Mouse (Mus musculus): Measurements from ENCODE around the gene Ace2.

Gene Ace2

GRCm38 (mm10) chrX:164178856-164179255, 39.7 kb downstream of the Ace2 start:
- no peak for DNase-seq (ENCODE audit: low read depth, low spot score)

- DNase-seq (ENCODE audit: low read depth, low spot score) = peak; percentile 54
Measured at GRCm38 (mm10) chrX:164179746-164180145, 40.6 kb downstream of the Ace2 start.

GRCm38 (mm10) chrX:164183844-164184243, 44.7 kb downstream of the Ace2 start:
- DNase-seq (ENCODE audit: low read depth, low spot score) = peak; percentile 76

GRCm38 (mm10) chrX:164189880-164190279, 50.7 kb downstream of the Ace2 start:
- no peak for DNase-seq (ENCODE audit: low read depth, low spot score)

GRCm38 (mm10) chrX:164197679-164198078, 58.5 kb downstream of the Ace2 start:
- DNase-seq (ENCODE audit: low read depth, low spot score) = no peak

- DNase-seq (ENCODE audit: low read depth, low spot score) = no peak
Measured at GRCm38 (mm10) chrX:164200547-164200946, 61.4 kb downstream of the Ace2 start.

- DNase-seq (ENCODE audit: low read depth, low spot score) = no peak
Measured at GRCm38 (mm10) chrX:164221989-164222388, 82.9 kb downstream of the Ace2 start.

- DNase-seq (ENCODE audit: low read depth, low spot score) = no peak
Measured at GRCm38 (mm10) chrX:164233380-164233779, 94.2 kb downstream of the Ace2 start.

Measured in brain, adult 2 months (tissue).